Mouse (Mus musculus): Measurements from ENCODE around the gene Ecm1. TPM values are rescaled to one million over a fixed set of nuclear protein-coding genes. Genes with fewer than 3 reads are reported as not detected.

Ecm1 gene
- polyA plus RNA-seq, 1 experiment = 494 TPM

- DNase-seq = no peak
- TF ChIP-seq POLR2A (IDR thresholded peaks at IDR 0.05; ENCODE audit: low read depth, low read length) = no peak
- TF ChIP-seq CTCF (conservative IDR thresholded peaks at IDR 0.05; ENCODE audit: insufficient read depth, insufficient read length, low read depth, low read length) = no peak
Measured at GRCm38 (mm10) chr3:95760656-95761055, 21.3 kb upstream of the Ecm1 start.

GRCm38 (mm10) chr3:95760106-95760505, 20.7 kb upstream of the Ecm1 start, which contains the start of gene Tars2:
Gene Tars2 (minus strand): TSS chr3:95760206.
- Histone ChIP-seq H3K27me3 (replicated peaks; ENCODE audit: control insufficient read depth, insufficient read depth, low read length) (no peaks in the 10 kb centered on the region), H3K36me3 (ENCODE audit: control insufficient read depth, insufficient read depth, low read length) (peaks cover 8% of the 10 kb centered on the region), H3K4me3 (ENCODE audit: insufficient read depth, low read depth, low read length) (no peak within 1 kb of the TSS), H3K4me1 (ENCODE audit: control insufficient read depth, insufficient read depth, low read length) (no peaks in the 10 kb centered on the region), H3K27ac (ENCODE audit: insufficient read depth, low read depth, low read length) (no peak within 1 kb of the TSS)
- no peak for DNase-seq
- TF ChIP-seq POLR2A (IDR thresholded peaks at IDR 0.05; ENCODE audit: low read depth, low read length) = no peak
- no peak for TF ChIP-seq CTCF (conservative IDR thresholded peaks at IDR 0.05; ENCODE audit: insufficient read depth, insufficient read length, low read depth, low read length)
- 80% methylated on average over 6 of the region's 6 CpGs for WGBS

More at GRCm38 (mm10) chr3:95760656-95761055, 21.3 kb upstream of the Ecm1 start:
- Histone ChIP-seq H3K4me3 (ENCODE audit: insufficient read depth, low read depth, low read length) (no peak overlapping the region), H3K4me1 (ENCODE audit: control insufficient read depth, insufficient read depth, low read length) (no peaks in the 10 kb centered on the region), H3K36me3 (ENCODE audit: control insufficient read depth, insufficient read depth, low read length) (peaks cover 11% of the 10 kb centered on the region), H3K27ac (ENCODE audit: insufficient read depth, low read depth, low read length) (no peak overlapping the region), H3K27me3 (replicated peaks; ENCODE audit: control insufficient read depth, insufficient read depth, low read length) (no peaks in the 10 kb centered on the region)

- Histone ChIP-seq H3K27ac (ENCODE audit: insufficient read depth, low read depth, low read length) (no peak overlapping the region), H3K27me3 (replicated peaks; ENCODE audit: control insufficient read depth, insufficient read depth, low read length) (no peaks in the 10 kb centered on the region), H3K4me1 (ENCODE audit: control insufficient read depth, insufficient read depth, low read length) (no peaks in the 10 kb centered on the region; the same call in 1 of the 2 replicates), H3K36me3 (ENCODE audit: control insufficient read depth, insufficient read depth, low read length) (0 out of 2 replicates have a peak, but pooled peaks cover 2% of the 10 kb centered on the region), H3K4me3 (ENCODE audit: insufficient read depth, low read depth, low read length) (no peak overlapping the region)
- no peak for TF ChIP-seq POLR2A (IDR thresholded peaks at IDR 0.05; ENCODE audit: low read depth, low read length)
- TF ChIP-seq CTCF (conservative IDR thresholded peaks at IDR 0.05; ENCODE audit: insufficient read depth, insufficient read length, low read depth, low read length) = no peak
- WGBS = 41% methylated on average over 9 of the region's 9 CpGs
- DNase-seq = no peak
Measured at GRCm38 (mm10) chr3:95758467-95759218, 19.3 kb upstream of the Ecm1 start.

- Histone ChIP-seq H3K27me3 (replicated peaks; ENCODE audit: control insufficient read depth, insufficient read depth, low read length) (no peaks in the 10 kb centered on the region), H3K4me3 (ENCODE audit: insufficient read depth, low read depth, low read length) (no peak overlapping the region), H3K27ac (ENCODE audit: insufficient read depth, low read depth, low read length) (no peak overlapping the region), H3K36me3 (ENCODE audit: control insufficient read depth, insufficient read depth, low read length) (no peaks in the 10 kb centered on the region; the same call in 1 of the 2 replicates), H3K4me1 (ENCODE audit: control insufficient read depth, insufficient read depth, low read length) (no peaks in the 10 kb centered on the region; the same call in 1 of the 2 replicates)
- TF ChIP-seq POLR2A (IDR thresholded peaks at IDR 0.05; ENCODE audit: low read depth, low read length) (no peak), CTCF (conservative IDR thresholded peaks at IDR 0.05; ENCODE audit: insufficient read depth, insufficient read length, low read depth, low read length) (no peak)
- no peak for DNase-seq
- 84% methylated on average over 2 of the region's 2 CpGs for WGBS
Measured at GRCm38 (mm10) chr3:95756808-95757207, 17.4 kb upstream of the Ecm1 start.

- whole genome bisulfite sequencing = under 1% methylated on average over 30 of the region's 30 CpGs
- Histone ChIP-seq H3K4me3 (ENCODE audit: insufficient read depth, low read depth, low read length) (peak overlapping the region; percentile 90), H3K27ac (ENCODE audit: insufficient read depth, low read depth, low read length) (no peak overlapping the region), H3K36me3 (ENCODE audit: control insufficient read depth, insufficient read depth, low read length) (no peaks in the 10 kb centered on the region; the same call in none of the 2 replicates), H3K27me3 (replicated peaks; ENCODE audit: control insufficient read depth, insufficient read depth, low read length) (no peaks in the 10 kb centered on the region), H3K4me1 (ENCODE audit: control insufficient read depth, insufficient read depth, low read length) (no peaks in the 10 kb centered on the region; the same call in 1 of the 2 replicates)
- peak; percentile 98 for DNase-seq
- TF ChIP-seq CTCF (conservative IDR thresholded peaks at IDR 0.05; ENCODE audit: insufficient read depth, insufficient read length, low read depth, low read length) = no peak
- peak; percentile 26 for TF ChIP-seq POLR2A (IDR thresholded peaks at IDR 0.05; ENCODE audit: low read depth, low read length)
Measured at GRCm38 (mm10) chr3:95754345-95755206, 15.2 kb upstream of the Ecm1 start.

- DNase-seq = no peak
- no peak for TF ChIP-seq CTCF (conservative IDR thresholded peaks at IDR 0.05; ENCODE audit: insufficient read depth, insufficient read length, low read depth, low read length)
- no peak for TF ChIP-seq POLR2A (IDR thresholded peaks at IDR 0.05; ENCODE audit: low read depth, low read length)
Measured at GRCm38 (mm10) chr3:95752935-95753334, 13.6 kb upstream of the Ecm1 start.

More at GRCm38 (mm10) chr3:95752935-95753334, 13.6 kb upstream of the Ecm1 start:
- peaks cover 2% of the 10 kb centered on the region for H3K36me3 ChIP-seq (ENCODE audit: control insufficient read depth, insufficient read depth, low read length)
- H3K27me3 ChIP-seq (replicated peaks; ENCODE audit: control insufficient read depth, insufficient read depth, low read length) = no peaks in the 10 kb centered on the region
- no peak overlapping the region for H3K27ac ChIP-seq (ENCODE audit: insufficient read depth, low read depth, low read length)
- no peaks in the 10 kb centered on the region; the same call in 1 of the 2 replicates for H3K4me1 ChIP-seq (ENCODE audit: control insufficient read depth, insufficient read depth, low read length)
- 46% methylated on average over 3 of the region's 3 CpGs for WGBS
- no peak overlapping the region for H3K4me3 ChIP-seq (ENCODE audit: insufficient read depth, low read depth, low read length)

Measured in kidney, adult 2 months (tissue).